Mouse (Mus musculus) heart, adult 2 months (tissue): ENCODE results near the gene Anxa2.

ENCODE experiments used
- CTCF ChIP-seq: fragments of 200-600 bp; IDR thresholded peaks from 2 replicates; pipeline ENCODE4 v1.8.1; 2022; ENCODE audit warnings: antibody characterized with exemption, mild to moderate bottlenecking, moderate library complexity
- EP300 ChIP-seq: fragments of 200-500 bp; IDR thresholded peaks from 2 replicates; pipeline ENCODE4 v1.6.1; 2011; ENCODE audit warnings: low read depth, low read length, control low read depth; ENCODE audit not compliant: insufficient read depth
- POLR2A ChIP-seq: fragments of 200-500 bp; IDR thresholded peaks from 2 replicates; pipeline ENCODE4 v1.6.1; 2011; ENCODE audit warnings: mild to moderate bottlenecking, low read depth, low read length, control low read depth; ENCODE audit not compliant: insufficient read depth

GRCm38 (mm10) chr9:69470921-69471320 lies 17.5 kb downstream of the Anxa2 start:
- TF ChIP-seq CTCF (no peak), EP300 (no peak), POLR2A (no peak)
